Mouse (Mus musculus) thymus, postnatal 14 days (tissue): ENCODE measurements around the gene D10Jhu81e.
A peak's percentile ranks its signal among the peaks of the same experiment; 100 is the strongest.
"Not testable (repeated sequence)": the region's sequence is repeated elsewhere in the genome, so short reads cannot be mapped to it uniquely, and the experiment has no call there.

Source experiments
- DNase-seq: peaks from one replicate; pipeline ENCODE4 v3.0.0; 2021

Gene D10Jhu81e

DNA sequence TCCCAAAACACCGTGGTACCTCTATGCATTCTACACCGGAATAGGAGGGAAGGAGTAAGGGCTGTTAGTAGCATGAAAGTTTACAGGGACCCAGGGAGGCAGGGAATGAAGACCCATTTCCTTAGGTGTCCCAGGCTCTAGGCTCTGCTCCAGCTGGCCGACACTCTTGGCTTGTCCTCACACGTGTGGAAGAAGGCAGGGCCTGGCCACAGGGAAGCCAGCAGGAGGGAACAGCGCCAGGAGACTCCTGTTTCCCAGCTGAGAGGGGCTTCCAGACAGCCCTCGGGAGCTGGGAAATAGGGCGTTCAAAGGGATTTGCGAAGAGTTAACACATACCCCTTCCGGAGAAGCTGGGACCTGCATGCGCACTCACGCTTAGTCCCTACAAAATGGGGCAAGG lies 40.2 kb downstream of the D10Jhu81e start:
- no peak for DNase-seq

DNA sequence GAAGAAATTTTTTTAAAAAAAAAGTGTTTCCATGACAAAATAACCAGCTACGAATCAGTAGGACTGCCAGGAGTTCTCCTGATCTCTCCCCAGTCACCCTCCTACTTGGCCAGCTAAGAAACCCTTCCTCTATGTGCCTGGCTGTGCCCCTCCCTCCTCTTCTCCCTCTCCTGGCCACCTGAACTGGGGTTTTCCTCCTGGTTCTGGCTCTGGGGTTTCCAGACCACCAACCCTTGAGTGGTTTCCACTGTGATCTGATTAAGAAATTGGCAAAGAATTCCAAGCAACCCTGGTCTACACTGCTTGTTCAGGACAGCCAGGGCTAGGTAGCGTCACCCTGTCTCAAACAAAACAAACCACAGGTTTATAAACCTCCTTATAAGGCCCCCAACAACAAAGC lies 40.9 kb downstream of the D10Jhu81e start:
- no peak for DNase-seq

- no peak for DNase-seq
Observed at GRCm38 (mm10) chr10:78127931-78128330, 41.7 kb downstream of the D10Jhu81e start.

GRCm38 (mm10) chr10:78127046-78127870 lies 42.3 kb downstream of the D10Jhu81e start:
- DNase-seq = no peak

DNA sequence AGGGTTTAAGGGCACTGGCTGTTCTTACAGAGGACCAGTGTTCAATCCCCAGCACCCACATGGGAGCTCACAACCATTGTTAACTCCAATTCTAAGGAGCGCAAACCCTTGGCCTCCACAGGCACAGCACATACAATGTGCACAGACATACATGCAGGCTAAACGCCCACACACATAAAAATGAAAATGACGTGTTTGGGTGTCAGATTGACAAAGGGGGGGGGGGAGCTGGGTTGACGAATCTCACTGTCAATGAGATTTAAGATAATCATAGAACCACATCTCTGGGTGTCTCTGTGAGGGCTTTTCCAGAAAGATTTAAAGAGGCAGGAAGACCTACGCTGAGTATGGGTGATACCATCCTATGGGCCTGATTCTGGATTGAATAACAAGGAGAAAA lies 43.3 kb downstream of the D10Jhu81e start:
- DNase-seq = no peak

- DNase-seq = not testable (repeated sequence)
Observed at GRCm38 (mm10) chr10:78125061-78125460, 44.5 kb downstream of the D10Jhu81e start.

DNA sequence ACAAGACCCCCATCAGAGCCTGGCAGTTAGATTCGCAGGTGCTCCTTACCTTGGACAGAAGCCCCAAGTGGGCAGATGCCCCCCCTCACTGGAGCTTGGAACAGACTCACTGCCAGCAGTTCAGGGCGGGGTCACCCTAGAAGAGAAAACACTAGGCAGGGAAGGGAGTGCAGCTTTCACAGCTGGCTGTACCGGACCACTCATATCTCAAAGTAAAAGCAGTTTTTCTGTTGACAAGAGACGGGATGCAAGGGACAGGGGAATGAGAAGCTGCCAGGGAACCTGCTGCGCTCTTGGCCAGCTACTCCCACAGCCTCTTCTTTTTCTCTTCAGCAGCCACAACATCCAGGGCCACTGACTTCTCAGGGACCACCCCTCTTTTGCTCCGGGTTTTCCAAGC lies 45.4 kb downstream of the D10Jhu81e start:
- DNase-seq = peak; percentile 33

- DNase-seq = no peak
Observed at GRCm38 (mm10) chr10:78119422-78119821, 50.2 kb downstream of the D10Jhu81e start.

- DNase-seq = no peak
Observed at GRCm38 (mm10) chr10:78115153-78115552, 54.4 kb downstream of the D10Jhu81e start.

DNA sequence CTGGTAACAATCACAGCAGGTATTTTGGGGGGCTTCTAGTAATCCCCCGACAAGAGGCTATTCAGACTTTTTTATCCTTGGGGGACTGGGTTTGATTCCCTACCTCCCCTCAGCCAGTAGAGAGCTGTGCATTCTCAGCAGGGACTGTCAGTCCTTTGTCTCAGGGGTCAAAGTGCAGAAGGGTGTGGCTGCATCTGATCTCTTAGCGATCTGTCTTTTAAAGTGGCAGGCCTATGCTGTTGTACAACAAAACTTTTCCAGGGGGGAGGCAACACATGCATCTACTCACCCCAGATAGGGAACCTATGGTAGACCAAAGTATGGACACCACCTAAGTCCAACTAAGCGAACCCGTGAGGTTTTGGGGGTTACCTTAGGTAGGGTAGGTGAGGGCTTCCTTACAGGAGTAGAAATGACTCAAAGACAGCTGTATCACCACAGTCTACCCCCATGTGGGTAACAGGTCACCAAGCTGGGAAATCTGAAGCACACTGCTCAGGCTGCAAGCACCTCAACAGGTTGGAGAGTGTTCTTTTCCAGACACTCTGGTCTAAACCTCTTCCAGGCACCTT lies 55.0 kb downstream of the D10Jhu81e start:
- DNase-seq = no peak
